Mouse (Mus musculus): Measurements from ENCODE around the gene Nol4l.

GRCm38 (mm10) chr2:153434880-153435831 lies 94.6 kb downstream of the Nol4l start:
- TF ChIP-seq GATA1 (IDR thresholded peaks at IDR 0.05; ENCODE audit: low read length) (no peak), TAL1 (IDR thresholded peaks at IDR 0.05; ENCODE audit: low read length) (no peak)
